Mouse (Mus musculus) embryo, embryonic 10.5 days (tissue): ENCODE results near the gene Kif22.
A peak's percentile ranks its signal among the peaks of the same experiment; 100 is the strongest.

ENCODE experiments used
- DNase-seq: peaks from one replicate; pipeline ENCODE4 v3.0.0-alpha.2; 2015; ENCODE audit warnings: low spot score

The Kif22 gene

GRCm38 (mm10) chr7:127016971-127017949, 25.0 kb downstream of the Kif22 start, which contains the start of gene Pagr1a:
Gene Pagr1a, minus strand, starts transcription at chr7:127017352.
- DNase-seq = peak; percentile 100

DNA sequence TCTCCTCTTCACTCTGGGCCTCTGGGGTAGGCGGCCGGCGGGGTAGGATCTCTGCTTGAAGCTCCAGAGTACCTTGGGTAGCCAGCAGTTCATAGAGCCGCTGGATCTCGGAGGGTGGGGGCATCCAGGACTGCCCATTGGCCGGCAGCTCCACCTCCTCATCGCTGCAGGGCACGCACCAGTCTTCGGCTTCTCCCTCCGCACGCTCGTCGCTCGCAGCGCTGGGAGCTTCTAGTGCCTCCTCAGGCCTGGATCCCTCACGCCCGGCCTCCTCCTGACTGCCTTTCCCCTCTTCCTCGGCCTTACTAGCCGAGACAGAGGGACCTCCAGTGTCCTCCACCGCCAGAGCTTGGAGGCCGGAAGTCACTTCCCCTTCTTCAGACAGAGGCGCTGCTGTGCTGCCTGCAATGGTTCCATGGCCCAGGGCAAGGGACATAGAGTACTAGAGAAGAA, 25.8 kb downstream of the Kif22 start:
- no peak for DNase-seq

DNA sequence TGATC, 26.0 kb downstream of the Kif22 start, which contains the start of gene Pagr1b:
Gene Pagr1b, minus strand, starts transcription at position 4 of the 5 bp plus-strand sequence.
- no peak for DNase-seq

DNA sequence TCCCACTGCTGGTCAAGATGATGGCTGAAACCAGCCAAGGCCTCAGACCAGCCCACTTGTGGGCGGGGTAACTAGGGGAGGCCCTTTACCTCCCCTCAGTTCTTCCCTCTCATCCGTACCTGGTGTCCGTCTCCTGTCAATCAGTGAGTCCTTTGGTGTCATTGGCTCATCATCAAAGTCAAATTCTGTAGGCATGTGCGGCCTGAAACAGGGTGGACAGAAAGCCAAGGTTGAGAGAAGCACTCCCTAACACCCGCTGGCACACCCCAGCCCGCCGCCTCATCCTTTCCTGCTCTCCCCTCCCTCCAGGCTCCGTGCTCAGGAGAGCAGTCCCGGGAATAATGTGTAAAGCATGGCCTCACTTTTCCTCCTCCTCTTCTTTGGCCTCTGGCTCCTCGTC, 26.2 kb downstream of the Kif22 start:
- DNase-seq = peak; percentile 77

DNA sequence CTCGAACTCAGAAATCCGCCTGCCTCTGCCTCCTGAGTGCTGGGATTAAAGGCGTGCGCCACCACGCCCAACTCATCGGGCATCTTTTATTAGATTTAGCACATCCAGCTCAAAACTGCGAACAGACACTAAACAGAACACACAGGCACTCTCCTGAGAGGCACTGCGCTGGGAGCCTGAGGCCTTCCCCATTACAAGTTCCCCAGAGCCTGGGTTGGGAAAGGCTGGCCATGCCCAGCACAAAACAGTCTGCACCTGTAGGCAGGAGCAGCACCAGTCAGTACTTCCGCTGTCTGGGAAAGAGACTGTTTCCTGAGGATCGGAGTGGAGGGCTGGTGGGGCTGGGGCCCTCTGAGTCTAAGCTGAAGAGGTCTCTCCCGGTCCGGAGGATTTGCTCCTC, 27.3 kb downstream of the Kif22 start:
- DNase-seq = no peak

GRCm38 (mm10) chr7:127014320-127014719, 28.0 kb downstream of the Kif22 start, which contains the start of gene Mvp:
Gene Mvp, minus strand, starts transcription at chr7:127014621.
- DNase-seq = peak; percentile 70

GRCm38 (mm10) chr7:127013385-127013784, 28.9 kb downstream of the Kif22 start:
- no peak for DNase-seq

DNA sequence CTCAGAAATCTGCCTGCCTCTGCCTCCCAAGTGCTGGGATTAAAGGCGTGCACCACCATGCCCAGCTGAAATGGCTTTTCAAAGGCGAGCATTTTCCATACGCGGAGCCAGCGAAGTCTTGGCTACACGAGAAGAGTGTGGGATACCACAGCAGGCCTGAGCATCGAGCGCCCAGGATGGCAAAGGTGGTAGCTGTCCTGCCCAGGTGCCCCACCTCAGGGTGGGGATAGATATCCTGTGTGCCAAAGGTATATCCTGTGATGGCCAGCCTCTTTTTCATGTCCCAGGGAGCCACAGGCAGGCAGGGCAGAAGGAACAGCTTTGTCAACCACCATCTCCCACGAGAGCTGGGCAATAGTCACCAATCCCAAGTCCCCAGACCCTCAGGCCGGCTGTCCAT, 29.4 kb downstream of the Kif22 start:
- DNase-seq = no peak

DNA sequence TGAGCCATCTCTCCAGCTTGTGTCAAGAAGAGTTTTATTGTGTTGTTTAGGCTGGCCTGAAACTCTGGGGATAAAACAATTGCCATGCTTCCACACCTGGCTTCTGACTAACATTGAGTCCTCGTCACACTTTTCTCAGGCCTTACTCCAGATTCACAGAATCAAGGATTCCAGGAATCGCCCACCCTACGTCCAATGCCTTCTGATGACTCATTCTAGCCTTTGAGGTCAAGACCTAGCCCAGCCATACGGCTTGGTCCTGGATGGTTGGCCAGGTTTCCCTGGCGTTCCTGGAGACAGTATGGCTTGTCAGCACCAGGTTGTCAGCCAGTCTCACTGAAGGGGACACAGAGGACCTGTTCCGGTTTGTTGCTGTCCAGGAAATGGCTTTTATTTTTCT, 29.9 kb downstream of the Kif22 start:
- DNase-seq = no peak

DNA sequence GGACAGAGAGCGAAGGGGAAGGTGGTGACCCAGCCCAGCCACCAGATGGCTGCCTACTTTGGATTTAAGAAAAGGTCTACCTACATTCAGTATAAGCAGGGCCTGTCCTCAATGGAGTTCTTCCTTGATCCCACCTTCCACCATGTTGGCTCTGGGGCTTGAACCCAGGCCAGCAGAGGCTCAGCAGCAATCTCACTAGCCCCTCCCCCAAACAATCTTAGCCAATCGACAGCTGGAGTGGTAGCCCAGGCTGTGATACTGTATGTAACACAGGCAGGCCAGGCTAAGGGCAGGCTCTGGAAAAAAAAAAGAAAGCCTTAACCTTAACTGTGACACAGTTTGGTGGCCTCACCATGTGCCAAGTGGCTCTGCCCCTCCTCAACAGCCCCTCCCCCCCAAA, 30.6 kb downstream of the Kif22 start:
- DNase-seq = no peak

DNA sequence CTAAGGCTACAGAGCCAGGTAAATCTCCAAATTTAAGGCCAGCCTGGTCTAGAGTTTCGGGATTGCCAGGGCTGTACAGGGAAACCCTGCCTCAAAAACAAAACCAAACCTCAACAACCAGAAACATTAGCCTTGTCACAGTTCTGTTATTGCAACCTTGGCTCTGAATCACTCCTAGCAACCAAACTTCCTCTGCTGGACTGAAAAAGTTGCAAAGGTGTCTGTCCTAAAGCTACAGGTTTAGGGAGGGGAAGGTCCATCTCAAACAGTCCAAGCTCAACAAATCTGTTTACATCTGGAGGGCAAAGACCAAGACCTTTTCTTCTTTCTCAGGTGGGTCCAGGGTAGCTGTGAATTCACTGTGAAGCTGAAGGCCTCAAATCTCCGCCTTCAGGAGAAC, 31.2 kb downstream of the Kif22 start:
- no peak for DNase-seq

DNA sequence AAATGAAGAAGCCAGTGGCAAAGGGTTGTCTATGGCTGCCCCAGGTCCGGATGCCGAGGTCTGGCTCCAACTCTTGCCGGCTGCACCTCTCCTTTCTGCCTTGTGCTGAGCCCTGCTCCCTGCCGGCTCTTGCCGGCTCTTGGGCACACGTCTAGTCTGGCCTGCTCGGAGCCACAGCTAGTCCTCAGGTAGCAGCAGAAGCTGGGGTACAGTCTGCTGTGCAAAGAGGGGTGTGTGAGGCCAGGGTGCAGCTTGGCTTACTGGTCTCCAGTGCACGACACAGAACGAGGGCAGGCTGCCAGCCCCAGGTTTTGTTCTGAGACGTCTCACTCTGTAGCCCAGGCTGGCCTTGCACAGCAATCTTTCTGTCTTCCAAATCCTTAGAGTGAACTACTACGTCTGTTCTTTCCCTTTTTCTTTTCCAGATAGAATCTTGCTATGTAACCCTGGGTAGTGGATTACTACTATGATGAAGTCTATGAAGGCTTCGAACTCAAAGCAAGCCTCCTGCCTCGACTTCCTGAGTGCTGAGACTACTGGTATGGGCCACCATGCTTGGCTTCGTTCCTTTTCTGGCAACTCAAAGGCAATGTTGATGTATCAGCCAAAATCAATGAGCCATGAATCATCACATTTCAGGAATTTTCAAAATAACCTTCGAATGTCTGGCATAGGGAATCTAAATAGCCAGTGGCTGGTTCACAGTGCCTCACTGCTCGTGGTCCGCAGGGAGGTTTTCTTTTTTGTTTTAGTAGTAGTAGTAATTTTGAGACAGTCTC, 32.8 kb downstream of the Kif22 start:
- DNase-seq = no peak

GRCm38 (mm10) chr7:127008239-127009019, 33.8 kb downstream of the Kif22 start:
- peak; percentile 40 for DNase-seq

- no peak for DNase-seq
Measured at GRCm38 (mm10) chr7:127007313-127008024, 34.8 kb downstream of the Kif22 start.

DNA sequence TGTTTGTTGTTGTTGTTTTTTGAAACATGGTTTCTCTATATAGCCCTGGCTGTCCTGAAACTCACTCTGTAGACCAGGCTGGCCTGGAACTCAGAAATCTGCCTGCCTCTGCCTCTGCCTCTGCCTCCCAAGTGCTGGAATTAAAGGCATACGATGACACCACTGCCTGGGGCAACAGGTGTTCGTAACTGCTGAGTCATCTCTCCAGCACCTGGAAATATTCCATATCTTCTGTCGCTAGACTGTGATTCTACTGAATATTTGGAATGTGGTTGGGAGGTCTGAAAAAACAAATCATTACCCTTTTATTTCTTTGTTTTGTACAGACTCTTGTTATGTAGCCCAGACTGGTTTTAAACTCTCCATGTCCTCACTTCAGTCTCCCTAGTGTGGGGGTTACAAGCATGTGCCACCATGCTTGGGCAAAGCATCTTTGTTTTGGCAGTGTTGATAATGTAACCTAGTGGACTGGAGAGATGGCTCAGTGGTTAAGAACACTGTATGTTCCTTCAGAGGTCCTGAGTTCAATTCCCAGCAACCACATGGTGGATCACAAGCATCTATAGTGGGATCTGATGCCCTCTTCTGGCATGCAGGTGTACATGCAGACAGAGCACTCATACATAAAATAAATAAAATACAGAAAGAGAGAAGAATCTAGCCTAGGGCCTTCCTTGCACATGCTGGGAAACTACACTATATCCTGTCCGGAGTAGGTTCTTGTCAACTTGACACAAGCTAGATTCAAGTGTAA, 38.0 kb downstream of the Kif22 start:
- DNase-seq = no peak

GRCm38 (mm10) chr7:127003620-127004019, 38.7 kb downstream of the Kif22 start:
- DNase-seq = no peak

- DNase-seq = no peak
Measured at GRCm38 (mm10) chr7:126999568-126999967, 42.7 kb downstream of the Kif22 start.

DNA sequence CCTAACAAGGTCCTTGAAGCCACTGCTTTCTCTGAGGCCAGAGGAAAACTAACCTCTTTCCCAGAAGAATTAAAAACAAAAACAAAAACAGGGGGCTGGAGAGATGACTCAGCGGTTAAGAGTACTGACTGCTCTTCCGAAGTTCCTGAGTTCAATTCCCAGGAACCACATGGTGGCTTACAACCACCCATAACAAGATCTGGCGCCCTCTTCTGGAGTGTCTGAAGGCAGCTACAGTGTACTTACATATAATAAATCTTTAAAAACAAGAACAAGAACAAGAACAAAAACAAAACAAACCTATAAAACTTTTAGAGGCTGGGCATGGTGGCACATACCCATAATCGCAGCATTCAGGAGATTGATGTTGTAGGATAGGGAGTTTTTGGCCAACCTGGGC, 45.8 kb downstream of the Kif22 start:
- no peak for DNase-seq

GRCm38 (mm10) chr7:126988816-126989215, 53.5 kb downstream of the Kif22 start:
- DNase-seq = no peak

DNA sequence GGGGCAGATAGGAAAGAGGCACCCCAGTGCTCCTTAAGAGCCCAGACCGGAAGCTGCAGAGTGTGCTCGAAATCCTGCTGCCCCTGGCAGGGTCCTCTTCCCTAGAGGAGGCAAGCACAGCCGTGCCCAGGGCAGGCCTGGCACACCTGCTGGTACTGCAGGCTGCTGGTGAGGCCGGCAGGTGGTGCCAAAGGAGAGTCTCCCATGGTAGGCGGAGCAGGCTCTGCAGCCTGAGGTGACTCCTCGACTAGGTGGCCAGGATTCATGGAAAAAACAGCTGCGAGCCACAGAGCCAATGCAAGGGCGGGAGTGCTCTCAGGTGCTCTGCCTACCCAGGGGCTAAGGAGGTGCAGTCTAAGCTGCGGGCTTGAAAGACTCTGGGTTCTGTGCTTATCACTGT, 56.0 kb downstream of the Kif22 start:
- DNase-seq = peak; percentile 6
